Mouse (Mus musculus) heart, embryonic 14.5 days (tissue): Measurements from ENCODE around the gene Tm2d3. TPM values are rescaled to one million over a fixed set of nuclear protein-coding genes. Genes with fewer than 3 reads are reported as not detected.

Experiments used
- ATAC-seq: fragments of 200-750 bp; cut with Nextera tagmentation; 2 replicates; pipeline ENCODE4 v1.8.0; 2017; ENCODE audit warnings: low read depth, moderate TSS enrichment; ENCODE audit not compliant: insufficient number of reproducible peaks, insufficient read depth, low FRiP score
- H3K27ac ChIP-seq, 2 experiments: fragments of 200-500 bp in 1 of 2; fragments of 300-500 bp in 1 of 2; sonication (generic) in 1 of 2; replicated peaks in 1 of 2; 2 replicates each; pipeline ENCODE4 v1.5.1; 2012 to 2014; ENCODE audit warnings: low read depth in 2 of 2, low read length in 2 of 2, control low read depth in 1 of 2, mild to moderate bottlenecking in 1 of 2, mixed read lengths in 1 of 2; ENCODE audit not compliant: control insufficient read depth in 1 of 2, insufficient read depth in 1 of 2
- H3K27me3 ChIP-seq: fragments of 300-500 bp; sonication (generic); 2 replicates; pipeline ENCODE4 v1.6.1; 2014; ENCODE audit warnings: mild to moderate bottlenecking, low read length, control low read depth; ENCODE audit not compliant: control insufficient read depth, insufficient read depth
- H3K36me3 ChIP-seq: fragments of 300-500 bp; sonication (generic); 2 replicates; pipeline ENCODE4 v1.6.1; 2014; ENCODE audit warnings: mild to moderate bottlenecking, control low read depth, low read length, mixed read lengths; ENCODE audit not compliant: control insufficient read depth, insufficient read depth
- H3K4me1 ChIP-seq, 2 experiments: fragments of 200-500 bp in 1 of 2; fragments of 300-500 bp in 1 of 2; sonication (generic) in 1 of 2; 2 replicates each; pipeline ENCODE4 v1.6.1; 2012 to 2014; ENCODE audit warnings: low read length in 2 of 2, control low read depth in 1 of 2, mixed read lengths in 1 of 2; ENCODE audit not compliant: control insufficient read depth in 2 of 2, insufficient read depth in 2 of 2
- H3K4me2 ChIP-seq: fragments of 300-500 bp; sonication (generic); 2 replicates; pipeline ENCODE4 v1.6.1; 2014; ENCODE audit warnings: mild to moderate bottlenecking, low read length
- H3K4me3 ChIP-seq, 2 experiments: fragments of 200-500 bp in 1 of 2; fragments of 300-500 bp in 1 of 2; sonication (generic) in 1 of 2; 2 replicates each; pipeline ENCODE4 v1.5.1; 2012 to 2014; ENCODE audit warnings: low read length in 2 of 2, mild to moderate bottlenecking in 2 of 2, control low read depth in 1 of 2, low read depth in 1 of 2, moderate library complexity in 1 of 2; ENCODE audit not compliant: control insufficient read depth in 1 of 2, insufficient read depth in 1 of 2
- H3K9ac ChIP-seq: fragments of 300-500 bp; sonication (generic); 2 replicates; pipeline ENCODE4 v1.6.1; 2014; ENCODE audit warnings: mild to moderate bottlenecking, low read length
- H3K9me3 ChIP-seq: fragments of 300-500 bp; sonication (generic); 2 replicates; pipeline ENCODE4 v1.6.1; 2016; ENCODE audit warnings: low read length, control low read depth; ENCODE audit not compliant: control insufficient read depth
- WGBS: fragments of 180-500 bp; shearing (Covaris S2); extraction: QIAGEN DNeasy Blood & Tissue Kit; methylation state at CpG from one replicate; pipeline ENCODE4 v1.1.7; 2014; 5-methylcytosine and 5-hydroxymethylcytosine counted together
- polyA plus RNA-seq: library from polyadenylated mRNA; unstranded; fragments of >200 nt; fragmentation: Nextera tagmentation; extraction: Ambion mirVana; gene quantifications from 2 replicates; pipeline ENCODE4 v1.2.1, GENCODE M21; 2014

The Tm2d3 gene
- polyA plus RNA-seq, 1 experiment from 2014 or later, result 57.9 TPM

DNA sequence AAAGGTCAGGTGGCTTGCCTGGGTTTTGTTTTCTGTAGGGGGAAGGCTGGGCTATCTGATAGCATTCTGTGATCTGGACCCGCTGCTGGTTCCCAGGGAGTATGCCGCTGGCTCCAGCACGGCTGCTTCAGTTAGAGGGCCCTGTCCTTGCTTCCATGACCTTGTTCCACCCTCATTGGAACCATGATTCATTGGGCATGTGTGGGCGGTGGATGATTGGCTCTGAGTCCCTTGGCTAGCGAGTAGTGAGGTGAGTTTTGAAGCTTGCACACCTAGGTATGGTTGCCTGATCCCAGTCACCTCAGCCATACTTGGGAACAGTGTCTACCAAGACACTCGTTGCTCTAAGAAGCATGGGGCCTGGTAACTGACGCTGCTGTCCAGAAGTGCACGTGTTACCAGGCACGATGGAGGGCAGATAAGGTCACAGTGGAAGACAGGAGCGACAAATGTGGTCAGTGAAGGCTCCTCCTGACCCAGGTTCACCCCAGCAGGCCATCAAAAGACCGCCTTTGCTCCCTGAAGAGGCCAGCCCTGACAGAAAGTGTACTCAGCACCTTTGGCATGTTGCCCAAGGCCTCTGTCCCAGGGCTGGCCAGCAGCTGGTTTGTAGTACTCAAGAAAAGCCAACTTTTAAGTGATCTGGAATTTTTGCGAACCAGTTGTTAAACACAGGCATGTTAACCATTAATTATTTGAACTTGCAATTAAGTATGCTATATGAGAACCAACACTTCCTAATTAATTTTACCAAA, 46.5 kb downstream of the Tm2d3 start:
- Histone ChIP-seq H3K36me3 (no peaks in the 10 kb centered on the region), H3K4me3 (no peak overlapping the region), H3K9ac (no peak overlapping the region), H3K4me2 (no peak overlapping the region), H3K27ac (no peak overlapping the region), H3K9me3 (no peaks in the 10 kb centered on the region), H3K4me1 (peaks cover 6 to 8% of the 10 kb centered on the region in 2 experiments; a peak in 3 of 4 replicates), H3K27me3 (no peaks in the 10 kb centered on the region)
- no peak for ATAC-seq
- 46% methylated on average over 12 of the region's 12 CpGs for WGBS

DNA sequence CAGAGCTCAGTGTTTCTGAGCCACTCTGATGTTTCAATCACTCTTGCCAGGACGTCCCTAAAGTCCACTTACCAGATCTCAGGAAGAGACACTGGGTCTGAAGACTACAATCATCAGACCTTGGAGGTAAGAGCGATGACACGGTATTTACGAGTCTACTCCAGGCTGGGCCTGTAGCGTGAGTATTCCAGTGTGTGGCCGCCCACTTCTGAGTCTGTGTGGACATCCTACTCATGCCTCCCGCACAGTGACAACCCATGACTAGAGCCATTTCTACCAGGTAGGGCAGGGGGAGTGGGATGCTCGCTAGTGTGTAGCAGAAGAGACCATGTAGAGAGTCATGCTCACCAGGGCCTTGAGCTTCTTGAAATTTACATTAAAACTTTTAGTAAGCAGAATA, 51.9 kb downstream of the Tm2d3 start:
- H3K4me2 ChIP-seq, result no peak overlapping the region
- no peak overlapping the region for H3K27ac ChIP-seq
- WGBS, result 92% methylated on average over 8 of the region's 8 CpGs
- no peak overlapping the region for H3K9ac ChIP-seq
- no peaks in the 10 kb centered on the region for H3K27me3 ChIP-seq
- no peaks in the 10 kb centered on the region for H3K4me1 ChIP-seq
- H3K9me3 ChIP-seq, result peaks cover 10% of the 10 kb centered on the region; the same call in 1 of the 2 replicates
- H3K4me3 ChIP-seq, result no peak overlapping the region
- H3K36me3 ChIP-seq, result no peaks in the 10 kb centered on the region
- no peak for ATAC-seq

DNA sequence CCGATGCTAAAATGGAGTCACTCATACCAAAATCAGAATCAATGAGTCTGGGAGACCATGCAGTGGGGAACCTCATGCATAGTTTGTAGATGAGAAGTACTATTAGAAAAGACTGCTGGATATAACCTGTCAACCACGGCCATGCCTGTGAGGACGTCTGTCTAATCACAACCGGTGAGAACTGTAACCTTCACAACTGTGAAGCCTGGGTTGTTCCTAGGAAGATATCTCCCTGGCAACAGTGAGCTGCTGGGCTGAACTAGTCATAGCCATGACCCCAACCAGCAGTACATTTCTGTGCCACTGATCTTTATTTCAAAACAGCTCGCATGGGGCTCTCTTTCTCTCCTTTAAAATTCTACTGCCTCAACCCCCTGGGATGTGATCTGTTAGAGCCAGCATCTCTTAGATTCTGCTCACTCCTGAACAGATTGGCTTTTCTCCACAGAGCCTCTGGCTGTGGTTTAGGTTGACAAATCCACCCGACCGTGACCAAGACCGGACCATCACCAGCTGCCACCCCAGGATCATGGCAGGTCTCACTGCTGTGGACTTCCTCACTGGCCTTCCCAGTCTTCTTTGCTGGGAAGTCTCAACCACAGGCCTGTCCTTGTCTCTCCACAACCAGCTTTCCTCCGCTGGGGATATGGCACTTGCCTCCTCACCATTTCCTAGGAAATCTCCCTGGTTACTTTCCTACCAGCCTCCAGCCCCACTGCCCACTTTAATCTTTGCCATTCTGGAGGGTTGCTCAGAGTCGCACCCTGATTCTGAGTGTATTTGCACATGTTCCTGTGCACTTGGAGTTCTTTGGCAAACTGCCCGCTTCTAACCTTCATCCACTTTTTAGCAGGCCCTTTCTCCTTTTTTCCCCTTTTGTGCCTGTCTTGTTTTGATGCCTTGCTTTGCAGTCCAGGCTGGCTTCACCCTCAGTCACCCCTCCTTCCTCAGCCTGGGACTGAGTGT, 57.3 kb downstream of the Tm2d3 start:
- 79% methylated on average over 11 of the region's 11 CpGs for WGBS
- Histone ChIP-seq H3K27me3 (no peaks in the 10 kb centered on the region), H3K9ac (no peak overlapping the region), H3K27ac (no peak overlapping the region), H3K4me3 (no peak overlapping the region), H3K36me3 (no peaks in the 10 kb centered on the region), H3K9me3 (peaks cover 10% of the 10 kb centered on the region; the same call in 1 of the 2 replicates), H3K4me1 (no peaks in the 10 kb centered on the region), H3K4me2 (no peak overlapping the region)
- no peak for ATAC-seq

Other genes with a start within 250 kb of the Tm2d3 start
- gene Tjp1, start 163.4 kb upstream of the Tm2d3 start, polyA plus RNA-seq, result 15.3 and 18.2 TPM in 2 replicates
- gene Tarsl2, start 46.3 kb upstream of the Tm2d3 start, polyA plus RNA-seq, result 23.0 and 25.3 TPM in 2 replicates
- gene Pcsk6, start 170.6 kb downstream of the Tm2d3 start, polyA plus RNA-seq, result 3.0 and 3.7 TPM in 2 replicates